In genomic region chr11:49087830-49088616, GRCm38 (mm10) we compare ENCODE assay signal across 9 mouse cellular contexts. TPM values are rescaled to one million over a fixed set of nuclear protein-coding genes. Genes with fewer than 3 reads are reported as not detected.
A peak's percentile ranks its signal among the peaks of the same experiment; 100 is the strongest.
DNase-seq lines count a peak whose midpoint lies in the region; ATAC-seq lines count a peak whose summit lies in the region.
"Had no signal": no experiment of that assay in that cellular context is flagged by ENCODE, and none has a peak within 500 bp of the region (broad histone marks: within the 10 kb centered on the region; RNA-seq: fewer than 3 reads in every experiment).

No protein-coding gene starts in this region.

- H3K27ac ChIP-seq in heart, embryonic 12.5 days (ENCODE audit: poor library complexity, severe bottlenecking), result no peak overlapping the region
- H3K27ac ChIP-seq in stomach, embryonic 14.5 days (ENCODE audit: low read length), result no peak overlapping the region

- 0 out of 2 replicates have a peak, but pooled peaks cover 9% of the 10 kb centered on the region for H3K4me1 ChIP-seq in heart, embryonic 12.5 days (replicated peaks)
- H3K4me1 ChIP-seq in stomach, embryonic 14.5 days (ENCODE audit: control insufficient read depth, insufficient read depth, low read length), result peaks cover 12% of the 10 kb centered on the region; the same call in 1 of the 2 replicates

- no peak for DNase-seq in heart, postnatal 36 days
- DNase-seq in c-Kit-positive CD71-positive TER-119-positive erythroid progenitor cells, embryonic 14.5 days (ENCODE audit: low spot score), result peak; percentile 70
- peak; percentile 79 for DNase-seq in induced T-regulatory cell, adult 2 months (ENCODE audit: low read depth)
- DNase-seq in lung, postnatal 10 days, result peak; percentile 42
- no peak for DNase-seq in left cerebral cortex, postnatal 14 days (ENCODE audit: low spot score in 2 of 2)
- DNase-seq in right cerebral cortex, postnatal 14 days, result no peak

- WGBS in heart, embryonic 12.5 days, result 34% methylated on average over 22 of the region's 22 CpGs
- WGBS in stomach, embryonic 14.5 days, result 30% methylated on average over 22 of the region's 22 CpGs

- ATAC-seq in heart, embryonic 12.5 days (ENCODE audit: insufficient number of reproducible peaks, low FRiP score), result peak; percentile 77; the same call in 1 of the 2 replicates
- peak; percentile 89 for ATAC-seq in stomach, embryonic 14.5 days (ENCODE audit: insufficient number of reproducible peaks, insufficient read depth, low FRiP score, low read depth)

- H3K9ac ChIP-seq in heart, embryonic 12.5 days, result no peak overlapping the region
- no peak overlapping the region for H3K9ac ChIP-seq in stomach, embryonic 14.5 days (replicated peaks; ENCODE audit: low read depth, low read length)

- H3K4me2 ChIP-seq in heart, embryonic 12.5 days, result peak overlapping the region; percentile 60
- peak overlapping the region; percentile 34 for H3K4me2 ChIP-seq in stomach, embryonic 14.5 days (replicated peaks; ENCODE audit: low read depth, low read length)

- intact Hi-C loops in heart, postnatal 36 days (cut with DNase I), result no loop called here
- intact Hi-C loops in left cerebral cortex, postnatal 14 days (cut with DNase I), result no loop called here

- no peaks in the 10 kb centered on the region for H3K9me3 ChIP-seq in heart, embryonic 12.5 days (replicated peaks)
- H3K9me3 ChIP-seq in stomach, embryonic 14.5 days (ENCODE audit: control insufficient read depth, low read depth, low read length), result no peaks in the 10 kb centered on the region

- peak overlapping the region; percentile 17; the same call in 1 of the 2 replicates for H3K4me3 ChIP-seq in heart, embryonic 12.5 days
- H3K4me3 ChIP-seq in stomach, embryonic 14.5 days (ENCODE audit: low read depth, low read length), result no peak overlapping the region

- no peaks in the 10 kb centered on the region for H3K27me3 ChIP-seq in heart, embryonic 12.5 days (replicated peaks)
- no peaks in the 10 kb centered on the region for H3K27me3 ChIP-seq in stomach, embryonic 14.5 days (ENCODE audit: control insufficient read depth, insufficient read depth, low read length)

- no peaks in the 10 kb centered on the region for H3K36me3 ChIP-seq in heart, embryonic 12.5 days
- H3K36me3 ChIP-seq in stomach, embryonic 14.5 days (ENCODE audit: control insufficient read depth, insufficient read depth, low read length), result no peaks in the 10 kb centered on the region

RNA-seq across cellular contexts. Expression of gene Ifi47, which starts 11.6 kb away (rescaled TPM):
- polyA plus RNA-seq in heart, embryonic 12.5 days (2016; fragmentation: Nextera tagmentation; extraction: Ambion mirVana), result 0.55 and 0.68 TPM in 2 replicates
- total RNA-seq in heart, postnatal 36 days (2021), result 1 to 10 TPM; 2.3 to 2.7 TPM
- 1.6 and 2.2 TPM in 2 replicates for polyA plus RNA-seq in stomach, embryonic 14.5 days (2014; fragmentation: Nextera tagmentation; extraction: Ambion mirVana)
- under 1 TPM; 0.57 to 0.62 TPM for total RNA-seq in left cerebral cortex, postnatal 14 days (2021)
- polyA plus RNA-seq: neural tube, embryonic 14.5 days had no signal

RNA-seq across cellular contexts. Expression of gene Tgtp2, which starts 24.0 kb away (rescaled TPM):
- not detected in 2 replicates for polyA plus RNA-seq in heart, embryonic 12.5 days (2016; fragmentation: Nextera tagmentation; extraction: Ambion mirVana)
- total RNA-seq in heart, postnatal 36 days (2021), result 1 to 10 TPM in 1 of 2 experiments, under 1 TPM in 1; 0.28 to 3.8 TPM
- 0.10 TPM in 1 of 2 replicates, not detected in the other for polyA plus RNA-seq in stomach, embryonic 14.5 days (2014; fragmentation: Nextera tagmentation; extraction: Ambion mirVana)
- total RNA-seq in left cerebral cortex, postnatal 14 days (2021), result under 1 TPM in 1 of 2 experiments, not detected in 1; 0.17 TPM
- polyA plus RNA-seq: neural tube, embryonic 14.5 days had no signal

RNA-seq across cellular contexts. Expression of gene Olfr1396, which starts 26.7 kb away (rescaled TPM):
- not detected in 2 replicates for polyA plus RNA-seq in heart, embryonic 12.5 days (2016; fragmentation: Nextera tagmentation; extraction: Ambion mirVana)
- 1 to 10 TPM; 1.5 TPM for total RNA-seq in heart, postnatal 36 days (2021)
- 0.08 TPM in 1 of 2 replicates, not detected in the other for polyA plus RNA-seq in stomach, embryonic 14.5 days (2014; fragmentation: Nextera tagmentation; extraction: Ambion mirVana)
- total RNA-seq in left cerebral cortex, postnatal 14 days (2021), result not detected
- polyA plus RNA-seq: neural tube, embryonic 14.5 days had no signal

RNA-seq across cellular contexts. Expression of gene 9930111J21Rik2, which starts 37.0 kb away (rescaled TPM):
- 0.23 and 0.24 TPM in 2 replicates for polyA plus RNA-seq in heart, embryonic 12.5 days (2016; fragmentation: Nextera tagmentation; extraction: Ambion mirVana)
- total RNA-seq in heart, postnatal 36 days (2021), result 1 to 10 TPM; 6.0 to 8.0 TPM
- polyA plus RNA-seq in stomach, embryonic 14.5 days (2014; fragmentation: Nextera tagmentation; extraction: Ambion mirVana), result 0.81 and 1.2 TPM in 2 replicates
- total RNA-seq in left cerebral cortex, postnatal 14 days (2021), result 1 to 10 TPM; 1.6 TPM

RNA-seq across cellular contexts. Expression of gene Olfr1395, which starts 54.1 kb away (rescaled TPM):
- not detected in 2 replicates for polyA plus RNA-seq in heart, embryonic 12.5 days (2016; fragmentation: Nextera tagmentation; extraction: Ambion mirVana)
- total RNA-seq in heart, postnatal 36 days (2021), result not detected
- polyA plus RNA-seq in stomach, embryonic 14.5 days (2014; fragmentation: Nextera tagmentation; extraction: Ambion mirVana), result not detected in 2 replicates
- total RNA-seq in left cerebral cortex, postnatal 14 days (2021), result not detected
- polyA plus RNA-seq: neural tube, embryonic 14.5 days had no signal

Comparison
In these comparisons a context has a peak if more than half of its experiments do, and no peak if none do; other contexts are left out.
1. DNase-seq: peak in c-Kit-positive CD71-positive TER-119-positive erythroid progenitor cells, embryonic 14.5 days (single experiment), induced T-regulatory cell, adult 2 months (single experiment) and lung, postnatal 10 days (single experiment); none in heart, postnatal 36 days (0 of 2), left cerebral cortex, postnatal 14 days (0 of 2) and right cerebral cortex, postnatal 14 days (single experiment).